Mouse (Mus musculus): ENCODE measurements around the gene Foxn3.

DNA sequence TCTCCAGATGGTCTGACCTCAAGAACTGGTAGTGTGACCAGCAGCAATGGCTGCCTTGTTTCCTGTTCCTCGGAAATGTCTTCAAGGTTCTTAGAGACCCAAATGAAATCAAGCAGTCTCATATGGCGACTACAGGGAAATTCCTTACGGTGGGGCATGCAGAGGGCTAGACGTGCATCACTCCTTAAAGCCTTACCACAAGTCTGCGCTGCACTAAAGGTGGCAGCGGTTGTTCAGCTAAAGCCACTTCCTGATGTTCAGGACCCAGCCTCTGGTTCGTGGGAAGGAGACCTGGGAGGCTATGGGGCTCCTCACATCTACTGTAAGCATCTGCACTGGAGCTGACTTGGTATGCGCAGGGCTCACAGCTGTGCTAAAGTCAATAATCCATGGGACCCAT lies 357.6 kb downstream of the Foxn3 start:
- TF ChIP-seq POLR2A (IDR thresholded peaks at IDR 0.05; ENCODE audit: control insufficient read depth, extremely low read depth, insufficient read depth, low read length, poor library complexity) (no peak), CTCF (IDR thresholded peaks at IDR 0.05; ENCODE audit: borderline replicate concordance, control insufficient read depth, extremely low read depth, insufficient read depth, low read length, poor library complexity) (no peak)

Data from thymus, adult 2 months (tissue).